Mouse (Mus musculus): ENCODE measurements around the gene Ints4. TPM values are rescaled to one million over a fixed set of nuclear protein-coding genes. Genes with fewer than 3 reads are reported as not detected.

Gene Ints4
- polyA plus RNA-seq, 1 experiment from 2014 or later: 32.4 TPM

DNA sequence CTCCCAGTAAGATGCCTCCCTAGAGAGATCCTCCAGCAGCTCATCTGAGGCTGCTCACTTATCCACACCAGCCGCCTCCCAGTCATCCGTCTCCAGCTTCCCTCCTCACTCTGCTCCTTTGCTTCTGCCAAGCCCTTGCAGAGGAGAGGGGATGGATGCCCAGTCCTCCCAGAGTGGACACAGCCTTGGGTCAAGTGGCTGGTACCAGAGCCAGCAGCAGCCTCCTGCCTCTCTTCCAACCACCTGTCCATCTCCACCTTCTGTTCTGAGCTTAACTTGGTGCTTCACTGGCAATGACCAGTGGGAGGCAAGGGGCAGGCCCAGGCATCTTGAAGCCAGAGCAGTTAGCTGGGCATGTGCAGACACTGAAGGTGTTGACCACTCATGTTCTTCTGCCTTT, 65.7 kb downstream of the Ints4 start:
- Histone ChIP-seq H3K4me2 (no peak overlapping the region), H3K9me3 (no peaks in the 10 kb centered on the region), H3K36me3 (peaks cover 34% of the 10 kb centered on the region), H3K27me3 (replicated peaks) (no peaks in the 10 kb centered on the region), H3K9ac (no peak overlapping the region), H3K4me3 (no peak overlapping the region), H3K27ac (replicated peaks) (no peak overlapping the region), H3K4me1 (peaks cover 6% of the 10 kb centered on the region; the same call in 1 of the 2 replicates)
- 64% methylated on average over 2 of the region's 2 CpGs for WGBS
- no peak for ATAC-seq (ENCODE audit: extremely low read depth, insufficient number of reproducible peaks, low FRiP score, low TSS enrichment)

DNA sequence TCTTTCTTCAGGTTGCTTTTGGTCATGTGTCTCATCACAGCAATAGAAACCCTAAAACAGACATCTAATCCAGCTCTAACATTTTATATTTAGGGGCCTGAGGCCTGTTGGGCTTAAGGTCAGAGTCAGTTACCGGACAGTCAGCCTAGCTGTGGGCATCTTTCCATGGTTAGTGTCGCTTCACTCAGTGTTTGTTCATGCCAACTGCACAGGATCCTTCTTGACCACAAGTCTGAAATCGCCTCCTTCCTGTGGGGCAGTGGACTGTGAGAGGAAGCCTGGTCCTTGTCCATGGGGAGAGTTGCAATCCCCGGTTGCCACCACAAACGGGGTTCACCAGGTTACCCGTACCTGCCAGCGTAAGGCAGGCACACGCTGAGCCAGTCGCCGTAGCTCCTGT, 68.5 kb downstream of the Ints4 start:
- WGBS: 92% methylated on average over 10 of the region's 10 CpGs
- H3K36me3 ChIP-seq: peaks cover 9% of the 10 kb centered on the region
- H3K27ac ChIP-seq (replicated peaks): no peak overlapping the region
- no peaks in the 10 kb centered on the region for H3K9me3 ChIP-seq
- peaks cover 6% of the 10 kb centered on the region; the same call in 1 of the 2 replicates for H3K4me1 ChIP-seq
- no peak overlapping the region for H3K4me2 ChIP-seq
- H3K27me3 ChIP-seq (replicated peaks): no peaks in the 10 kb centered on the region
- no peak for ATAC-seq (ENCODE audit: extremely low read depth, insufficient number of reproducible peaks, low FRiP score, low TSS enrichment)
- H3K4me3 ChIP-seq: no peak overlapping the region
- H3K9ac ChIP-seq: no peak overlapping the region

GRCm38 (mm10) chr7:97550673-97551072, 69.9 kb downstream of the Ints4 start:
- H3K27me3 ChIP-seq (replicated peaks): no peaks in the 10 kb centered on the region
- H3K4me2 ChIP-seq: no peak overlapping the region
- no peak overlapping the region for H3K27ac ChIP-seq (replicated peaks)
- no peak overlapping the region for H3K9ac ChIP-seq
- H3K4me1 ChIP-seq: peaks cover 4% of the 10 kb centered on the region; the same call in 1 of the 2 replicates
- no peak overlapping the region for H3K4me3 ChIP-seq
- no peak for ATAC-seq (ENCODE audit: extremely low read depth, insufficient number of reproducible peaks, low FRiP score, low TSS enrichment)
- 74% methylated on average over 9 of the region's 9 CpGs for WGBS
- no peaks in the 10 kb centered on the region for H3K9me3 ChIP-seq
- H3K36me3 ChIP-seq: peaks cover 13% of the 10 kb centered on the region

- H3K9ac ChIP-seq: no peak overlapping the region
- H3K4me3 ChIP-seq: no peak overlapping the region
- peaks cover 12% of the 10 kb centered on the region for H3K36me3 ChIP-seq
- no peak overlapping the region for H3K27ac ChIP-seq (replicated peaks)
- WGBS: 77% methylated on average over 2 of the region's 2 CpGs
- H3K4me2 ChIP-seq: no peak overlapping the region
- no peak for ATAC-seq (ENCODE audit: extremely low read depth, insufficient number of reproducible peaks, low FRiP score, low TSS enrichment)
- H3K9me3 ChIP-seq: no peaks in the 10 kb centered on the region
- no peaks in the 10 kb centered on the region for H3K27me3 ChIP-seq (replicated peaks)
- H3K4me1 ChIP-seq: no peaks in the 10 kb centered on the region
These were observed 82.8 kb downstream of the Ints4 start for GRCm38 (mm10) chr7:97563576-97563975.

DNA sequence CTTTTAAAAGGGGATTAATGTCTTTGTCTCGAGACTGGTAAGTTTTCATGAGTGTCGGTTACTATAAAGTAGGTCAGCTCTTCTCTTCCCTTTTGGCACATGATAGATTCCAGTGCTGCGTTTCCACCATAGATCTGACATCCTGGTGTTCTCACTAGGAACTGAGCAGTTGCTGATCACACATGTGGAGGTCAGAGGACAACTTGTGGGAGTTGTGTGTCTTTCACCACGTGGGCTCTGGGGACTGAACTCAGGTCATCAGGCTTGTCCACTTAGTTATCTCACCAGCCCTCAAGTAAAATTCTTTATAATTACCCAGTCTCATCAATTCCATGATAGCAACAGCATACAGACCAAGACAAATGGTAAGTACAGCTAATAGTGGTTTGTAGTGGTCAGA, 88.6 kb downstream of the Ints4 start:
- WGBS: 69% methylated on average over 4 of the region's 4 CpGs
- ATAC-seq (ENCODE audit: extremely low read depth, insufficient number of reproducible peaks, low FRiP score, low TSS enrichment): no peak
- Histone ChIP-seq H3K4me3 (no peak overlapping the region), H3K4me1 (no peaks in the 10 kb centered on the region), H3K9me3 (no peaks in the 10 kb centered on the region), H3K9ac (no peak overlapping the region), H3K27ac (replicated peaks) (no peak overlapping the region), H3K27me3 (replicated peaks) (no peaks in the 10 kb centered on the region), H3K36me3 (peaks cover 26% of the 10 kb centered on the region), H3K4me2 (no peak overlapping the region)

DNA sequence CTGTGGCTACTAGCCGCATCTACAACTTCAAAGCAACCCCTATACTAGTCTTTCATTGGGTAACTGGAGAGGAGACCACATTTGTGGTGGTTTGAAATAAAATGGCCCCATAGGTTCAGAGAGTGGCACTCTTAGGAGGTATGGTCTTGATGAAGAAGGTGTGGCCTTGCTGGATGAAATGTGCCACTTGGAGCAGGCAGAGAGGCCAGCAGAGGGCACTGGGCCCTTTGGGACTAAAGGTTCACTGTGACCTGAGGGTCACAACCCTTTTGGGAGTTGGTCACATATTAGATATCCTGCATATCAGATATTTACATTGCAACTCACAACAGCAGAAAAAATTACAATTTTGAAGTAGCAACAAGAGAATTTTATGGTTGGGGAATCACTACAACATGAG, 89.6 kb downstream of the Ints4 start:
- 84% methylated on average over 1 of the region's 1 CpGs for WGBS
- Histone ChIP-seq H3K27me3 (replicated peaks) (no peaks in the 10 kb centered on the region), H3K4me3 (no peak overlapping the region), H3K4me2 (no peak overlapping the region), H3K36me3 (peaks cover 28% of the 10 kb centered on the region), H3K27ac (replicated peaks) (no peak overlapping the region), H3K9ac (no peak overlapping the region), H3K4me1 (no peaks in the 10 kb centered on the region), H3K9me3 (no peaks in the 10 kb centered on the region)
- no peak for ATAC-seq (ENCODE audit: extremely low read depth, insufficient number of reproducible peaks, low FRiP score, low TSS enrichment)

- Histone ChIP-seq H3K9ac (peak overlapping the region; percentile 100), H3K4me2 (peak overlapping the region; percentile 85), H3K9me3 (0 out of 2 replicates have a peak, but pooled peaks cover 5% of the 10 kb centered on the region), H3K27ac (replicated peaks) (peak overlapping the region; percentile 98), H3K4me1 (peaks cover 14% of the 10 kb centered on the region), H3K36me3 (peaks cover 18% of the 10 kb centered on the region), H3K4me3 (peak overlapping the region; percentile 100), H3K27me3 (replicated peaks) (no peaks in the 10 kb centered on the region)
- no peak for ATAC-seq (ENCODE audit: extremely low read depth, insufficient number of reproducible peaks, low FRiP score, low TSS enrichment)
- WGBS: 32% methylated on average over 8 of the region's 8 CpGs
These were observed 97.8 kb downstream of the Ints4 start for GRCm38 (mm10) chr7:97578361-97579066.

DNA sequence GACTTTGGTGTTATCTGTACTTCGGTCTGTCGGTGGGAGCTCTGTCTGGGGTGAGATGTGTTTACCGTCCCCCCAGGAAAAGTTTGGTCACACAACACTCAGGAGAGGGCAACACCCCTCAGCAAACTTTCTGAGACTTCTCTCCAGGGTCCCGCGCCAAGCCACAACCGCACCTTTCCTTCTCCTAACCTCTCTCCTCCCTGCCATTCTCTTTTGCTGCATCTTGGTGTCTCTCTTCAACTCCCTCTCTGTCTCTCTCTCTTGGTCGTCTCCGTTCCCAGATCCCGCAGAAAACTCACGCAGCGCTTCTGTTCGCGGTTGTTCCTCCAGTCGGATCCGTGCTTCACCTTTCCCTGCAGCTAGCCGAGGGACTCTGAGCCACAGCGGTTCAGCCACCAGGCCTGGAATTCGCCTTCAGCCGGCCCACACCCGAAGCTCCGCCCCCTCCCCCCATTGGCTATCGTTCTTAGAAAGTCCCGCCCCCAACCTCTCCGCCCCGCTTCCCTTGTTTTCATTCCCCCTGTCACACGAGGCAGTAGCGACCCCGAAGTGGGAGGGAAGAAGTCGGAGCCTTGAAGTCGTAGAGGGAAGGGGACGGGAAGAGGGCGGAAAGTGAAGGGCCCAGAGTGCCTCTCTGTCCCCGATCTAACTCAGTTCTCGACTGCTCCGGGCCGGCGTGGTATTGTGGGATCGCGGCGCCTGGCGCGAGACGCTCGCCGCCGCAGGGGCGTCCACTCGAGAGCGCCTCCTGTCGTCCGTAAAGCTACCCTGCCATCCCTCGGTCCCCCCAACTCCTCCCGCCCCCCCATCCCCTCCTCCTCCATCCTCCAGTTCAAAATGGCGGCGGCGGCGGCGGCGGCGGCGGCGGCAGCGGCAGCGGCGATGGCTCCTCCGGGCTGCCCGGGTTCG, 98.6 kb downstream of the Ints4 start, which contains the start of the genes Aamdc and Rsf1:
Gene Aamdc, minus strand, starts transcription at position 431 of the 909 bp plus-strand sequence.
Gene Rsf1, plus strand, starts transcription at position 823 of the 909 bp plus-strand sequence.
- H3K4me3 ChIP-seq: peak within 1 kb of the TSS; percentile 100
- peak within 1 kb of the TSS; percentile 100 for H3K9ac ChIP-seq
- peak within 1 kb of the TSS; percentile 98 for H3K27ac ChIP-seq (replicated peaks)
- H3K4me1 ChIP-seq: peaks cover 18% of the 10 kb centered on the region
- H3K4me2 ChIP-seq: peak within 1 kb of the TSS; percentile 85
- ATAC-seq (ENCODE audit: extremely low read depth, insufficient number of reproducible peaks, low FRiP score, low TSS enrichment): peak; percentile 86
- WGBS: under 1% methylated on average over 52 of the region's 68 CpGs
- H3K9me3 ChIP-seq: 0 out of 2 replicates have a peak, but pooled peaks cover 5% of the 10 kb centered on the region
- no peaks in the 10 kb centered on the region for H3K27me3 ChIP-seq (replicated peaks)
- peaks cover 10% of the 10 kb centered on the region for H3K36me3 ChIP-seq

- Histone ChIP-seq H3K36me3 (peaks cover 4% of the 10 kb centered on the region; the same call in 1 of the 2 replicates), H3K27ac (replicated peaks) (peak overlapping the region; percentile 98), H3K9me3 (0 out of 2 replicates have a peak, but pooled peaks cover 5% of the 10 kb centered on the region), H3K9ac (peak overlapping the region; percentile 100), H3K27me3 (replicated peaks) (no peaks in the 10 kb centered on the region), H3K4me3 (peak overlapping the region; percentile 100), H3K4me2 (peak overlapping the region; percentile 85), H3K4me1 (peaks cover 21% of the 10 kb centered on the region)
- ATAC-seq (ENCODE audit: extremely low read depth, insufficient number of reproducible peaks, low FRiP score, low TSS enrichment): peak; percentile 57
- 0% methylated on average over 64 of the region's 65 CpGs for WGBS
These were observed 99.5 kb downstream of the Ints4 start for GRCm38 (mm10) chr7:97579976-97580842.

GRCm38 (mm10) chr7:97580843-97581214, 100.1 kb downstream of the Ints4 start:
- peak overlapping the region; percentile 85 for H3K4me2 ChIP-seq
- peaks cover 21% of the 10 kb centered on the region for H3K4me1 ChIP-seq
- peak overlapping the region; percentile 100 for H3K9ac ChIP-seq
- H3K4me3 ChIP-seq: peak overlapping the region; percentile 100
- H3K27me3 ChIP-seq (replicated peaks): no peaks in the 10 kb centered on the region
- H3K27ac ChIP-seq (replicated peaks): peak overlapping the region; percentile 98
- WGBS: under 1% methylated on average over 11 of the region's 11 CpGs
- H3K36me3 ChIP-seq: 0 out of 2 replicates have a peak, but pooled peaks cover 4% of the 10 kb centered on the region
- 0 out of 2 replicates have a peak, but pooled peaks cover 5% of the 10 kb centered on the region for H3K9me3 ChIP-seq
- ATAC-seq (ENCODE audit: extremely low read depth, insufficient number of reproducible peaks, low FRiP score, low TSS enrichment): no peak; the same call in 1 of the 2 replicates

Data from heart, embryonic 13.5 days (tissue).